Mouse (Mus musculus): ENCODE measurements around the gene Ccdc60. TPM values are rescaled to one million over a fixed set of nuclear protein-coding genes. Genes with fewer than 3 reads are reported as not detected.
A peak's percentile ranks its signal among the peaks of the same experiment; 100 is the strongest.

The Ccdc60 gene
- polyA plus RNA-seq, 1 experiment: 0.07 TPM

DNA sequence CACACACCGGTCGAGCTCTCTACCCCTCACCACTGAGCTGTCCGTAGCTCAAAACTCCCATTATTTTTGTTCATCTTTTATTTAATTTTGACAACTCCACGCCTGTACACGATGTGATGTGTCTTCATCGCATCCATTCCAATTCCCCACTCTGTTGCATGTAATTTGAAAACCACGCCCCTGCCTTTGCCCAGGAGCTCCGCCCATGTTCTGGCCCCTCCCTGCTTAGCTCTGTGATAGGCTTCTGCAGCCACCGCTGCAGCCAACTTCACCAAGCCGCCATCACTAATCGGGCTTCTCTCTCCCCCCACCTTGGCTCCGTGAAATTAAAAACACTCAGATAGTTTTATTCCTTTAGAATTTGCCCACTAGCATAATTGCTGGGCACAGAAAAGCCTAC, 144.1 kb downstream of the Ccdc60 start:
- Histone ChIP-seq H3K4me3 (ENCODE audit: insufficient read depth, poor library complexity, severe bottlenecking) (no peak overlapping the region), H3ac (ENCODE audit: control insufficient read depth, insufficient read length, low read depth) (no peak overlapping the region), H3K79me3 (ENCODE audit: low read depth) (no peaks in the 10 kb centered on the region), H3K79me2 (ENCODE audit: control insufficient read depth, insufficient read depth) (no peaks in the 10 kb centered on the region), H3K36me3 (ENCODE audit: control insufficient read depth, insufficient read depth) (no peaks in the 10 kb centered on the region), H3K27me3 (ENCODE audit: control insufficient read depth, insufficient read depth, insufficient read length) (no peaks in the 10 kb centered on the region)
- TF ChIP-seq CTCF (IDR thresholded peaks at IDR 0.05; ENCODE audit: control insufficient read depth, insufficient read depth, insufficient read length) (no peak), USF1 (IDR thresholded peaks at IDR 0.05; ENCODE audit: low read depth) (no peak), MYOG (IDR thresholded peaks at IDR 0.05; ENCODE audit: control insufficient read depth, extremely low read depth, insufficient read length) (no peak), MAX (IDR thresholded peaks at IDR 0.05) (no peak), MYOD1 (IDR thresholded peaks at IDR 0.05; ENCODE audit: control insufficient read depth, insufficient read length, low read depth) (no peak), CEBPB (IDR thresholded peaks at IDR 0.05; ENCODE audit: low read depth) (no peak)

DNA sequence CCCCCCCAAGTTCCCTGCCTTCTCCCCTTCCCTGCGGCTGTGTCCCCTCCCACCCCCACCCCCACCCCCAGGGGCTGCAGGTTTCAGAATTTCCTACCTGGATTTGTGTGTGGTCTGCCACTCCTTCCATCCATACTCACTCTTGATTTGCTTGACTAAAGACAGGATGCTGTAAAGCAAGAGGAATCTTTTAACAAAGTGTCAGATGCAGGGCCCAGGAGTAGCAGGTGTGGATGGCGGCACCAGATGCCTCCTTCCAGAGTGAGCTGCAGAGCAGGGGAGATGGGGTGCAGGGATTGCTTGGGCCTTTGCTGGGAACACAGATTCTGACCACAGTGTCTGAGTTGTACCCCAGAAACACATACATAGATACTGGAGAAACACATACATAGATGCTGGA, 148.1 kb downstream of the Ccdc60 start:
- Histone ChIP-seq H3K27me3 (ENCODE audit: control insufficient read depth, insufficient read depth, insufficient read length) (no peaks in the 10 kb centered on the region), H3K36me3 (ENCODE audit: control insufficient read depth, insufficient read depth) (no peaks in the 10 kb centered on the region), H3K79me3 (ENCODE audit: low read depth) (no peaks in the 10 kb centered on the region), H3K4me3 (ENCODE audit: insufficient read depth, poor library complexity, severe bottlenecking) (no peak overlapping the region), H3K79me2 (ENCODE audit: control insufficient read depth, insufficient read depth) (no peaks in the 10 kb centered on the region), H3ac (ENCODE audit: control insufficient read depth, insufficient read length, low read depth) (no peak overlapping the region)
- TF ChIP-seq USF1 (IDR thresholded peaks at IDR 0.05; ENCODE audit: low read depth): no peak
- no peak for TF ChIP-seq MYOG (IDR thresholded peaks at IDR 0.05; ENCODE audit: control insufficient read depth, extremely low read depth, insufficient read length)
- no peak for TF ChIP-seq FOSL1 (IDR thresholded peaks at IDR 0.05; ENCODE audit: insufficient read depth, low read length, poor library complexity, severe bottlenecking)
- TF ChIP-seq MAX (IDR thresholded peaks at IDR 0.05): no peak
- TF ChIP-seq CTCF (IDR thresholded peaks at IDR 0.05; ENCODE audit: control insufficient read depth, insufficient read depth, insufficient read length): no peak
- TF ChIP-seq CEBPB (IDR thresholded peaks at IDR 0.05; ENCODE audit: low read depth): no peak
- no peak for TF ChIP-seq MYOD1 (IDR thresholded peaks at IDR 0.05; ENCODE audit: control insufficient read depth, insufficient read length, low read depth)

DNA sequence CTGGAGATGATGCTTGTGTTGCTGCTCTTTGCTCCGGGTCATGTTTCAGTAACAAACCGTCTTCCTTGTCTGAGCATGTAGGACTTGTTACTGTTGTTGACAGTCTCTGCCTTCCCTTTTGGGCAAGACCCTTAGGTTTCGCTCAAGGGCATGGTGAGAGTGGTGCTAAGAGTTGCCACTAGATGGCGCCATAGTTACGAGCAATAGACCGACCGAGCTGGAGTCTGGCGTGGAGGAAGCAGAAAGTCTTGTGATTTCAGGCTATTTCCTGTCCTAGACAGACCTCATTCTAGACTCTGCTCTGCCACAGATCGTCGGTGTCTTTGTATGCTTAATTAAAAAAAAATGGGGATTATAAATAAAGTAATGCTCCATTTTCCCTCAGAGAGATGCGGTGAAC, 165.4 kb downstream of the Ccdc60 start:
- no peak overlapping the region for H3K4me3 ChIP-seq (ENCODE audit: insufficient read depth, poor library complexity, severe bottlenecking)
- H3K79me2 ChIP-seq (ENCODE audit: control insufficient read depth, insufficient read depth): no peaks in the 10 kb centered on the region
- H3ac ChIP-seq (ENCODE audit: control insufficient read depth, insufficient read length, low read depth): no peak overlapping the region

DNA sequence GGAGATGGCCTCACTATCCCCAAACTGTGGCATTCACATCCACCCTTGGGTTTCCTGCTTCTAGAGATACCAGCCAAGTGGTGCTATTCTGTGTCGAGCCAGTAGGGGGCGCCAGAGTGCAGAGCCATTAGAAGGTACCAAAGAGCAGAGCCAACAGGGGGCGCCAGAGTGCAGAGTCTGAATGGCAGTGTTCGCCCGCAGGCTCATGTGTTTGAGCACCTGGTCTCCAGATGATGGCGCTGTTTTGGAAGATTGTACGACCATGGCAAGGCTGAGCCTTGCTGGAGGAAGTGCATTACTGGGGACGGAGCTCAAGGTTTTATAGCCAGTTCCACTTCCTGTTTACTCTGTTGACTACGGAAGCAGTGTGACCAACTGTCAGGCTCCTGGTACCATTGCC, 172.2 kb downstream of the Ccdc60 start:
- TF ChIP-seq MYOD1 (IDR thresholded peaks at IDR 0.05; ENCODE audit: control insufficient read depth, insufficient read length, low read depth): no peak
- no peak for TF ChIP-seq CEBPB (IDR thresholded peaks at IDR 0.05; ENCODE audit: low read depth)
- TF ChIP-seq USF1 (IDR thresholded peaks at IDR 0.05; ENCODE audit: low read depth): no peak
- no peak for TF ChIP-seq MYOG (IDR thresholded peaks at IDR 0.05; ENCODE audit: control insufficient read depth, extremely low read depth, insufficient read length)
- no peak for TF ChIP-seq FOSL1 (IDR thresholded peaks at IDR 0.05; ENCODE audit: insufficient read depth, low read length, poor library complexity, severe bottlenecking)
- no peak for TF ChIP-seq MAX (IDR thresholded peaks at IDR 0.05)
- peak; percentile 56 for TF ChIP-seq CTCF (IDR thresholded peaks at IDR 0.05; ENCODE audit: control insufficient read depth, insufficient read depth, insufficient read length)
- no peak overlapping the region for H3K4me3 ChIP-seq (ENCODE audit: insufficient read depth, poor library complexity, severe bottlenecking)
- no peaks in the 10 kb centered on the region for H3K79me2 ChIP-seq (ENCODE audit: control insufficient read depth, insufficient read depth)

More for the DNA sequence above, 165.4 kb downstream of the Ccdc60 start:
- TF ChIP-seq CTCF (IDR thresholded peaks at IDR 0.05; ENCODE audit: control insufficient read depth, insufficient read depth, insufficient read length) (peak; percentile 59), MYOD1 (IDR thresholded peaks at IDR 0.05; ENCODE audit: control insufficient read depth, insufficient read length, low read depth) (no peak)
- Histone ChIP-seq H3K27me3 (ENCODE audit: control insufficient read depth, insufficient read depth, insufficient read length) (peaks cover 4% of the 10 kb centered on the region), H3K79me3 (ENCODE audit: low read depth) (no peaks in the 10 kb centered on the region), H3K36me3 (ENCODE audit: control insufficient read depth, insufficient read depth) (no peaks in the 10 kb centered on the region)

DNA sequence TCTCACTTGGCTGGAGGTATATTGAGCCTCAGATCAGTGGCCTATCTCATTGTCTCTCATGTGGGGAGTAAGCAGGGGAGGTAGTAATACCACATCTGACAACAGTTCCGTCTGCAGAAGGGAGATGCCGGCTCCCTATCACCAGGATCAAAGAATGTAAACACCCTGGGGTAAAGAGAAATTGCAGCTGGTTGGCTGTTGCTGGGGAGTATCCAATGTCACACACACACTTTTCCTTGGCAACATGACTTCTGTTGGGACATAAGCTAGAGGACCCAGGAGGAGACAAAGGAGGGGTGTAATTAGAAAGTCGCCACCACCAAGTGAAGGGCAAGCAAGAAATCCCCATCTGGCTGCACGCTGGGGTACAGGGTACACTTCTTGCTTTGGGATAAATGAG, 172.7 kb downstream of the Ccdc60 start:
- Histone ChIP-seq H3K36me3 (ENCODE audit: control insufficient read depth, insufficient read depth) (no peaks in the 10 kb centered on the region), H3K27me3 (ENCODE audit: control insufficient read depth, insufficient read depth, insufficient read length) (no peaks in the 10 kb centered on the region), H3K79me3 (ENCODE audit: low read depth) (no peaks in the 10 kb centered on the region), H3ac (ENCODE audit: control insufficient read depth, insufficient read length, low read depth) (no peak overlapping the region), H3K4me3 (ENCODE audit: insufficient read depth, poor library complexity, severe bottlenecking) (no peak overlapping the region), H3K79me2 (ENCODE audit: control insufficient read depth, insufficient read depth) (no peaks in the 10 kb centered on the region)
- no peak for TF ChIP-seq MYOG (IDR thresholded peaks at IDR 0.05; ENCODE audit: control insufficient read depth, extremely low read depth, insufficient read length)
- TF ChIP-seq USF1 (IDR thresholded peaks at IDR 0.05; ENCODE audit: low read depth): no peak
- TF ChIP-seq MAX (IDR thresholded peaks at IDR 0.05): no peak
- no peak for TF ChIP-seq FOSL1 (IDR thresholded peaks at IDR 0.05; ENCODE audit: insufficient read depth, low read length, poor library complexity, severe bottlenecking)
- TF ChIP-seq CTCF (IDR thresholded peaks at IDR 0.05; ENCODE audit: control insufficient read depth, insufficient read depth, insufficient read length): no peak
- TF ChIP-seq CEBPB (IDR thresholded peaks at IDR 0.05; ENCODE audit: low read depth): no peak
- no peak for TF ChIP-seq MYOD1 (IDR thresholded peaks at IDR 0.05; ENCODE audit: control insufficient read depth, insufficient read length, low read depth)

More for the DNA sequence above, 172.2 kb downstream of the Ccdc60 start:
- Histone ChIP-seq H3K79me3 (ENCODE audit: low read depth) (no peaks in the 10 kb centered on the region), H3ac (ENCODE audit: control insufficient read depth, insufficient read length, low read depth) (no peak overlapping the region), H3K27me3 (ENCODE audit: control insufficient read depth, insufficient read depth, insufficient read length) (peaks cover 4% of the 10 kb centered on the region), H3K36me3 (ENCODE audit: control insufficient read depth, insufficient read depth) (no peaks in the 10 kb centered on the region)

DNA sequence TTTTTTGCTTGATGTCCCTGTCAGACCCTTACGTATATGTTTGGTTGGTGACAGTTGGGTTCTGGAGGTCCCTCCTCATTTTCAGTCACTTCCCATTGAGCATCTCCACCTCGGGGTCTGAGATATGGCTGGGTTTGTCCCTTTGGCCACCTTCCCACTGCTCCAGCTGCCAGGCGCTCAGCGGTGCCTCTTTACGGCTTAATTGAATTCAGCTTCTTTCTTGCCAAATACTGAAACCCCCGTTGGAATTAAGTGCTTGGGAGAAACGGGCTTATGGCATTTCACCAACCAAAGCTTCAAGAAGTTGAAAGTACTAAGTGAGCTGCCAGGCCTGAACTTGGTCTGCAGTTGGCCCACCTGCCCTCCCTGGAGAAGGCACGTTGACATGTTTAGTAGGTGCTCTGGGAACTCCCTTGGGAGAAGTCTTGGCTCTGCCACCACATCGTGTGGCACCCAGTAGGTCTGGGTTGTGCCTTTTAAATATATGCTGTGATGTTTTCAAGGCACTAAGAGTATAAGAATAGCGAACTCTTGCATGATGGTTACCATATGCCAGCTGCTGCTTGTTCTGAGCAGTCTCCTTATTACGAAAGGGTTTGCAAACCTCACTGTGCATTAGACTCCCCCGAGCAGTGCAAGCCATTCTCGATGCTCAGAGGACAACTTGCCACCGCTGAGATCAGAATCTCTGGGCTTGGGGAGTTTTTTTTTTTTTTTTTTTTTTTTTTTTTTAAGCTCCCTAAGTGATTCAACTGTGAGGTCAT, 173.5 kb downstream of the Ccdc60 start:
- Histone ChIP-seq H3K79me2 (ENCODE audit: control insufficient read depth, insufficient read depth) (no peaks in the 10 kb centered on the region), H3K36me3 (ENCODE audit: control insufficient read depth, insufficient read depth) (no peaks in the 10 kb centered on the region), H3K4me3 (ENCODE audit: insufficient read depth, poor library complexity, severe bottlenecking) (no peak overlapping the region), H3K27me3 (ENCODE audit: control insufficient read depth, insufficient read depth, insufficient read length) (no peaks in the 10 kb centered on the region), H3K79me3 (ENCODE audit: low read depth) (no peaks in the 10 kb centered on the region), H3ac (ENCODE audit: control insufficient read depth, insufficient read length, low read depth) (no peak overlapping the region)
- no peak for TF ChIP-seq MYOD1 (IDR thresholded peaks at IDR 0.05; ENCODE audit: control insufficient read depth, insufficient read length, low read depth)
- TF ChIP-seq MAX (IDR thresholded peaks at IDR 0.05): no peak

All from C2C12 (cell line).